Mouse (Mus musculus) c-Kit-positive CD71-negative TER-119-negative erythroid progenitor cells, embryonic 14.5 days (primary cell): ENCODE data around the gene Nanos3.

Experiments
- DNase-seq: peaks from one replicate; pipeline ENCODE4 v3.0.0-alpha.2; 2013; ENCODE audit warnings: low read depth

Gene Nanos3

GRCm38 (mm10) chr8:84126742-84127141 is 58.3 kb downstream of the Nanos3 start:
- no peak for DNase-seq

- no peak for DNase-seq
Measured at GRCm38 (mm10) chr8:84125656-84126055, 59.4 kb downstream of the Nanos3 start, which contains the start of gene Podnl1. Podnl1 (plus strand) TSS chr8:84125989.
